Mouse (Mus musculus) kidney, postnatal 36 days (tissue): ENCODE measurements around the gene 4930550L24Rik.

Experiments
- DNase-seq, 2 experiments: peaks; one replicate each; pipeline ENCODE4 v3.0.0; 2021 to 2022; ENCODE audit warnings: mixed read lengths in 2 of 2

4930550L24Rik gene

DNA sequence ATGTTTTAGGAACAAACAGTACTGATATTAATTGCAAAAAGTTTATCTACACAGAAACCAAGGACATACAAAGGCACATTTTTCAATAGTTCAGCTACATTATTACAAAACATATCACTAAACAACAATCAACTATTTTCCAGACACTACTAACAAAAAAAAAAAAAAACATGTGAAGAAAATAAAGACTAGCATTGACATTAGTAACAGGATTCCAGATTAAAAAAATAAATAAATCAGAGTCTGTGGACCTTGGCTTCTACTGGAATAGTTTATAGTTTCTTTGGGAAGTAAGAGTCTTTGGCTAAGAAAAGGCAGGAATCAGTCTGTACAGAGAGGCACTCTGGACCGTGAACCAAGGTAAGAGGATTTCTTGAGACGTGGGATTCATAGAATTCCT lies at the start of gene 4930550L24Rik:
Gene 4930550L24Rik (plus strand): TSS at position 301 of the 400 bp plus-strand sequence.
- DNase-seq, result no peak

GRCm38 (mm10) chrX:58900753-58901152 lies 8.4 kb upstream of the 4930550L24Rik start:
- no peak for DNase-seq

GRCm38 (mm10) chrX:58967969-58968368 lies 58.8 kb downstream of the 4930550L24Rik start:
- DNase-seq, result no peak
